In the genomic region with DNA sequence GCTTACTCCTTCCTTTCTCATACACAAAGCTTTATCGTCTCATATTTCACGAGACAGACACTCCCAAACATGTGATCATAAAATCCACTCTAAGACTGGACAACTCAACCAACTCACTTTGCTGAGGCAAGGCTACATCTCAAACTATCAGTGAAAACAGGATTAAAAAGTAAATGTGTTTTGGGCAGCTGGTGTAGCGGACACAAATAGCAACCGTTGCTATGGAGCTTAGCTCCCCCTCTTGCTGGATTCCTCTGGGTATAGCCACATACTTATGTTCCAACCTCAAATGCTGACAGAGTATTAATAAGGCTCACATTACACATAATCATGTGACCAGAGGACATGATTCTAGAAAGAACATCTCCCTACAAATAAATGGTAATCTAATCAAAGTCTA, we compare ENCODE assay signal across 8 mouse cellular contexts. TPM values are rescaled to one million over a fixed set of nuclear protein-coding genes. Genes with fewer than 3 reads are reported as not detected.
DNase-seq lines count a peak whose midpoint lies in the region; ATAC-seq lines count a peak whose summit lies in the region.

No protein-coding gene starts in this region.

- H3K36me3 ChIP-seq in embryonic facial prominence, embryonic 15.5 days, result peaks cover 31% of the 10 kb centered on the region
- H3K36me3 ChIP-seq in hindbrain, embryonic 15.5 days, result peaks cover 26% of the 10 kb centered on the region
- H3K36me3 ChIP-seq in midbrain, embryonic 16.5 days (ENCODE audit: control insufficient read depth, insufficient read depth, low read length), result peaks cover 20% of the 10 kb centered on the region

- H3K27me3 ChIP-seq in embryonic facial prominence, embryonic 15.5 days, result no peaks in the 10 kb centered on the region
- H3K27me3 ChIP-seq in hindbrain, embryonic 15.5 days, result no peaks in the 10 kb centered on the region
- no peaks in the 10 kb centered on the region for H3K27me3 ChIP-seq in midbrain, embryonic 16.5 days (ENCODE audit: control insufficient read depth, insufficient read depth, low read depth, low read length)

- peak; percentile 48 to 67 for DNase-seq in layer of hippocampus, adult 18-20 months (ENCODE audit: low spot score in 2 of 2)
- DNase-seq in layer of hippocampus, postnatal 25 days (ENCODE audit: extremely low spot score in 1 of 2, low spot score in 1 of 2), result no peak
- DNase-seq in cerebellum, postnatal 4 days (ENCODE audit: low spot score in 2 of 2), result no peak
- DNase-seq in thymus, postnatal 36 days, result no peak
- DNase-seq in cerebellum, adult 11 months, result no peak

- H3K4me1 ChIP-seq in embryonic facial prominence, embryonic 15.5 days, result 0 out of 2 replicates have a peak, but pooled peaks cover 7% of the 10 kb centered on the region
- peaks cover 29% of the 10 kb centered on the region for H3K4me1 ChIP-seq in hindbrain, embryonic 15.5 days (replicated peaks)
- H3K4me1 ChIP-seq in midbrain, embryonic 16.5 days (ENCODE audit: control insufficient read depth, insufficient read depth, low read length), result peaks cover 29% of the 10 kb centered on the region

- 0 out of 2 replicates have a peak overlapping the region, but pooled peaks have one; percentile 17 for H3K4me2 ChIP-seq in embryonic facial prominence, embryonic 15.5 days (replicated peaks)
- peak overlapping the region; percentile 32 for H3K4me2 ChIP-seq in hindbrain, embryonic 15.5 days
- H3K4me2 ChIP-seq in midbrain, embryonic 16.5 days (ENCODE audit: low read length), result peak overlapping the region; percentile 36

- H3K27ac ChIP-seq in embryonic facial prominence, embryonic 15.5 days (replicated peaks), result peak overlapping the region; percentile 63
- H3K27ac ChIP-seq in hindbrain, embryonic 15.5 days (replicated peaks), result peak overlapping the region; percentile 49
- H3K27ac ChIP-seq in midbrain, embryonic 16.5 days (ENCODE audit: low read length), result peak overlapping the region; percentile 37; the same call in 1 of the 2 replicates

- no peaks in the 10 kb centered on the region for H3K9me3 ChIP-seq in embryonic facial prominence, embryonic 15.5 days (replicated peaks)
- H3K9me3 ChIP-seq in hindbrain, embryonic 15.5 days, result no peaks in the 10 kb centered on the region
- no peaks in the 10 kb centered on the region for H3K9me3 ChIP-seq in midbrain, embryonic 16.5 days (replicated peaks; ENCODE audit: control insufficient read depth, low read length, poor library complexity, severe bottlenecking)

- H3K4me3 ChIP-seq in embryonic facial prominence, embryonic 15.5 days (replicated peaks), result no peak overlapping the region
- H3K4me3 ChIP-seq in hindbrain, embryonic 15.5 days, result no peak overlapping the region
- no peak overlapping the region for H3K4me3 ChIP-seq in midbrain, embryonic 16.5 days (ENCODE audit: low read depth, low read length)

- peak; percentile 79; the same call in 1 of the 2 replicates for ATAC-seq in embryonic facial prominence, embryonic 15.5 days (ENCODE audit: insufficient number of reproducible peaks, low FRiP score, low TSS enrichment, low read depth)
- ATAC-seq in hindbrain, embryonic 15.5 days (ENCODE audit: low FRiP score, low read depth), result peak; percentile 77
- ATAC-seq in midbrain, embryonic 16.5 days, result peak; percentile 72; the same call in 1 of the 2 replicates

- 21% methylated on average over 4 of the region's 4 CpGs for WGBS in embryonic facial prominence, embryonic 15.5 days
- 27% methylated on average over 4 of the region's 4 CpGs for WGBS in hindbrain, embryonic 15.5 days
- 26% methylated on average over 4 of the region's 4 CpGs for WGBS in midbrain, embryonic 16.5 days

- no peak overlapping the region for H3K9ac ChIP-seq in embryonic facial prominence, embryonic 15.5 days
- no peak overlapping the region for H3K9ac ChIP-seq in hindbrain, embryonic 15.5 days
- H3K9ac ChIP-seq in midbrain, embryonic 16.5 days (ENCODE audit: low read depth, low read length), result no peak overlapping the region

RNA-seq across cellular contexts. Expression of a gene that starts 29.9 kb away (rescaled TPM):
- 100 to 1,000 TPM; 383 to 410 TPM for total RNA-seq in layer of hippocampus, adult 18-20 months (2021)
- 100 to 1,000 TPM; 372 to 435 TPM for total RNA-seq in layer of hippocampus, postnatal 25 days (2021)
- 41.2 and 48.8 TPM in 2 replicates for polyA plus RNA-seq in embryonic facial prominence, embryonic 15.5 days (2015; fragmentation: Nextera tagmentation; extraction: Ambion mirVana)
- polyA plus RNA-seq in hindbrain, embryonic 15.5 days (2015; fragmentation: Nextera tagmentation; extraction: Ambion mirVana), result 123 and 135 TPM in 2 replicates
- 118 and 142 TPM in 2 replicates for polyA plus RNA-seq in midbrain, embryonic 16.5 days (2015; fragmentation: Nextera tagmentation; extraction: Ambion mirVana)

Comparison
In these comparisons a context has a peak if more than half of its experiments do, and no peak if none do; other contexts are left out.
1. DNase-seq: peak in layer of hippocampus, adult 18-20 months (2 of 2); none in layer of hippocampus, postnatal 25 days (0 of 2), cerebellum, postnatal 4 days (0 of 2), thymus, postnatal 36 days (0 of 2) and cerebellum, adult 11 months (single experiment).
2. Peak in every context shown above with its lines, with median percentiles within 50 percentile points of each other: ATAC-seq, H3K27ac ChIP-seq and H3K4me2 ChIP-seq.